Mouse (Mus musculus) embryo, embryonic 10 days (tissue): Measurements from ENCODE around the gene Wdr93.

Experiments
- DNase-seq: peaks from one replicate; pipeline ENCODE4 v3.0.0-alpha.2; 2015; ENCODE audit warnings: low spot score

Wdr93 gene

GRCm38 (mm10) chr7:79801391-79801790 is 58.4 kb downstream of the Wdr93 start:
- DNase-seq, result no peak

- no peak for DNase-seq
Observed at GRCm38 (mm10) chr7:79802037-79802436, 59.1 kb downstream of the Wdr93 start.

- DNase-seq, result no peak
Observed at GRCm38 (mm10) chr7:79803887-79804286, 60.9 kb downstream of the Wdr93 start.

- DNase-seq, result no peak
Observed at GRCm38 (mm10) chr7:79808561-79808960, 65.6 kb downstream of the Wdr93 start.

GRCm38 (mm10) chr7:79810611-79811506 is 67.9 kb downstream of the Wdr93 start, which contains the start of gene Mesp2:
Gene Mesp2 (plus strand): TSS chr7:79810727.
- peak; percentile 87 for DNase-seq

- no peak for DNase-seq
Observed at GRCm38 (mm10) chr7:79813409-79813808, 70.4 kb downstream of the Wdr93 start.

- DNase-seq, result no peak
Observed at GRCm38 (mm10) chr7:79818321-79818720, 75.4 kb downstream of the Wdr93 start.

GRCm38 (mm10) chr7:79819515-79819914 is 76.6 kb downstream of the Wdr93 start:
- DNase-seq, result no peak

- no peak for DNase-seq
Observed at GRCm38 (mm10) chr7:79819996-79820395, 77.0 kb downstream of the Wdr93 start.

- DNase-seq, result no peak
Observed at GRCm38 (mm10) chr7:79822092-79822695, 79.2 kb downstream of the Wdr93 start.

GRCm38 (mm10) chr7:79828341-79828740 is 85.4 kb downstream of the Wdr93 start:
- DNase-seq, result no peak

GRCm38 (mm10) chr7:79831145-79831544 is 88.2 kb downstream of the Wdr93 start:
- DNase-seq, result no peak

GRCm38 (mm10) chr7:79831585-79831984 is 88.6 kb downstream of the Wdr93 start:
- no peak for DNase-seq

GRCm38 (mm10) chr7:79832980-79833379 is 90.0 kb downstream of the Wdr93 start:
- no peak for DNase-seq

- DNase-seq, result no peak
Observed at GRCm38 (mm10) chr7:79835196-79835595, 92.2 kb downstream of the Wdr93 start.
